Mouse (Mus musculus) bone marrow, adult 2 months (tissue): ENCODE results near the gene Ankrd55.

Experiments
- CTCF ChIP-seq: fragments of 200-500 bp; IDR thresholded peaks from 2 replicates; pipeline ENCODE4 v1.5.1; 2011; ENCODE audit warnings: low read length, control low read depth; ENCODE audit not compliant: control insufficient read depth, insufficient read depth
- POLR2A ChIP-seq: fragments of 200-500 bp; IDR thresholded peaks from 2 replicates; pipeline ENCODE4 v1.6.1; 2011; ENCODE audit warnings: low read depth, mild to moderate bottlenecking, control low read depth, low read length, borderline replicate concordance; ENCODE audit not compliant: control insufficient read depth

DNA sequence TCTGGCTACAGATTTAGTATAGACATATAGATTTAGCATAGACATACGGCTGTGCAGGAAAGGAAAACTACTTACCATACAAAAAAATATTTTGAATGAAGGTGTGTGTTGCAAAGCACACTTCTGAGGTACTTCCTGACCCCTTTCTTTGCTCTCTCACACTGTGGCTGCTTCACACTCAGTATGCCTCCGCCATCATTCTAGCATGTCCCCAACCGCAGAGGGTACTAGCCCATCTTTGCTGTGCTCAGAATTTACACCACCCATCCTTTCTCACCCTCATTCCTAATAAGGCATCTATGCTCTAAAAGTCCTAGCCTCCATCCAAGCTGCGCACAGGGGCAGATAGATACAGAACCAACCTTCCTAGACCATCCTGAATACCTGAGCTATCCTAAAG, 130.3 kb downstream of the Ankrd55 start:
- TF ChIP-seq CTCF (no peak), POLR2A (no peak)
